Comparison of ENCODE assay signal across 9 mouse cellular contexts in the genomic region with DNA sequence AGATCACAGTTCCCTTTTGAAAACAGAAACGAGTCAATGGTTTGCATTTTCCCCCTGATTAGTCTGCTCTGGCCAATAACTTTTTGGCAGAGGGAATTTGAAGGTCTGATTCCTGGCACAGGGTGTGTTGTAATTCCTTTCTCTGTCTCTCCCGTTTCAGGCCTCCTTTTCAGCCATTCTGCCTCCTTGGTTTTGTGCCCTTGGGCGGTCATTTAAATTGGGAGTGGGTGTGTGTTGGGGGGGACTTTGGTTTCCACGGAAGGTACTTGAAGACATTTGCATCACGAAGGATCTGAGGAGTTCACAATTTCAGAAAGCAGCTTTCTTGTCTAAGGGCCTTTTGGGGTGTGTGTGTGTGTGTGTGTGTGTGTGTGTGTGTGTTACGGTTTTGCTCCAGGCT. TPM values are rescaled to one million over a fixed set of nuclear protein-coding genes. Genes with fewer than 3 reads are reported as not detected.
DNase-seq lines count a peak whose midpoint lies in the region; ATAC-seq lines count a peak whose summit lies in the region.
"Had no signal": no experiment of that assay in that cellular context is flagged by ENCODE, and none has a peak within 500 bp of the region (broad histone marks: within the 10 kb centered on the region; RNA-seq: fewer than 3 reads in every experiment).

No protein-coding gene starts in this region.

- H3K4me2 ChIP-seq in heart, embryonic 15.5 days = peak overlapping the region; percentile 100
- peak overlapping the region; percentile 83 for H3K4me2 ChIP-seq in hindbrain, embryonic 13.5 days
- peak overlapping the region; percentile 100 for H3K4me2 ChIP-seq in midbrain, embryonic 11.5 days

- no peaks in the 10 kb centered on the region for H3K36me3 ChIP-seq in heart, embryonic 15.5 days
- no peaks in the 10 kb centered on the region for H3K36me3 ChIP-seq in hindbrain, embryonic 13.5 days
- H3K36me3 ChIP-seq in midbrain, embryonic 11.5 days (ENCODE audit: control insufficient read depth, insufficient read depth, low read length) = no peaks in the 10 kb centered on the region

- H3K4me3 ChIP-seq in heart, embryonic 15.5 days = peak overlapping the region; percentile 75
- peak overlapping the region; percentile 83 for H3K4me3 ChIP-seq in hindbrain, embryonic 13.5 days
- H3K4me3 ChIP-seq in midbrain, embryonic 11.5 days (ENCODE audit: low read depth, low read length) = 0 out of 2 replicates have a peak overlapping the region, but pooled peaks have one; percentile 68
- H3K4me3 ChIP-seq: myocyte had no signal

- H3K9me3 ChIP-seq in heart, embryonic 15.5 days (replicated peaks) = no peaks in the 10 kb centered on the region
- H3K9me3 ChIP-seq in hindbrain, embryonic 13.5 days = no peaks in the 10 kb centered on the region
- H3K9me3 ChIP-seq in midbrain, embryonic 11.5 days (ENCODE audit: control insufficient read depth, low read length) = no peaks in the 10 kb centered on the region

- 40% methylated on average over 6 of the region's 6 CpGs for WGBS in heart, embryonic 15.5 days
- 23% methylated on average over 6 of the region's 6 CpGs for WGBS in hindbrain, embryonic 13.5 days
- 28% methylated on average over 6 of the region's 6 CpGs for WGBS in midbrain, embryonic 11.5 days

- 0 out of 2 replicates have a peak overlapping the region, but pooled peaks have one; percentile 67 for H3K9ac ChIP-seq in heart, embryonic 15.5 days
- H3K9ac ChIP-seq in hindbrain, embryonic 13.5 days = peak overlapping the region; percentile 90
- no peak overlapping the region; the same call in 1 of the 2 replicates for H3K9ac ChIP-seq in midbrain, embryonic 11.5 days (ENCODE audit: low read length)

- no peak for ATAC-seq in heart, embryonic 15.5 days (replicated peaks; ENCODE audit: insufficient number of reproducible peaks, insufficient read depth, low FRiP score, low read depth)
- no peak for ATAC-seq in hindbrain, embryonic 13.5 days (ENCODE audit: low FRiP score)
- no peak for ATAC-seq in midbrain, embryonic 11.5 days (ENCODE audit: low FRiP score)

- H3K27ac ChIP-seq in heart, embryonic 15.5 days = no peak overlapping the region
- no peak overlapping the region for H3K27ac ChIP-seq in hindbrain, embryonic 13.5 days
- no peak overlapping the region for H3K27ac ChIP-seq in midbrain, embryonic 11.5 days (ENCODE audit: low read depth, low read length)

- no peak for DNase-seq in heart, postnatal 36 days
- DNase-seq in R1 (ENCODE audit: low read depth, low spot score) = peak; percentile 76
- DNase-seq in midbrain, embryonic 11.5 days (ENCODE audit: low spot score, missing footprints) = no peak
- DNase-seq in natural killer cell, adult 2 months (ENCODE audit: low spot score in 2 of 2) = no peak
- no peak for DNase-seq in right cerebral cortex, postnatal 4 days
- no peak for DNase-seq in urinary bladder, postnatal 25 days (ENCODE audit: low spot score)

- intact Hi-C loops in heart, postnatal 36 days (cut with DNase I) = no loop called here

- peaks cover 40% of the 10 kb centered on the region for H3K27me3 ChIP-seq in heart, embryonic 15.5 days
- no peaks in the 10 kb centered on the region for H3K27me3 ChIP-seq in hindbrain, embryonic 13.5 days
- peaks cover 4% of the 10 kb centered on the region; the same call in 1 of the 2 replicates for H3K27me3 ChIP-seq in midbrain, embryonic 11.5 days (ENCODE audit: control insufficient read depth, insufficient read depth, low read length)

- H3K4me1 ChIP-seq in heart, embryonic 15.5 days (replicated peaks) = peaks cover 27% of the 10 kb centered on the region
- H3K4me1 ChIP-seq in hindbrain, embryonic 13.5 days (replicated peaks) = peaks cover 35% of the 10 kb centered on the region
- peaks cover 8% of the 10 kb centered on the region for H3K4me1 ChIP-seq in midbrain, embryonic 11.5 days (ENCODE audit: control insufficient read depth, insufficient read depth, low read length)

RNA-seq across cellular contexts. Expression of a gene that starts 2.0 kb away (rescaled TPM):
- 9.3 and 14.8 TPM in 2 replicates for polyA plus RNA-seq in heart, embryonic 15.5 days (2015; fragmentation: Nextera tagmentation; extraction: Ambion mirVana)
- 1 to 10 TPM; 2.4 to 4.0 TPM for total RNA-seq in heart, postnatal 36 days (2021)
- 50.1 and 57.9 TPM in 2 replicates for polyA plus RNA-seq in hindbrain, embryonic 13.5 days (2015; fragmentation: Nextera tagmentation; extraction: Ambion mirVana)
- 19.6 and 20.4 TPM in 2 replicates for polyA plus RNA-seq in midbrain, embryonic 11.5 days (2014; fragmentation: Nextera tagmentation; extraction: Ambion mirVana)
- polyA plus RNA-seq: myocyte had no signal
